Mouse (Mus musculus) cerebellum, postnatal 10 days (tissue): ENCODE measurements around the gene Ell.

Experiments
- DNase-seq, 2 experiments: peaks; one replicate each; pipeline ENCODE4 v3.0.0; 2021; ENCODE audit warnings: mixed read lengths in 2 of 2

The Ell gene

GRCm38 (mm10) chr8:70599507-70600290 is 60.4 kb downstream of the Ell start:
- no peak for DNase-seq

GRCm38 (mm10) chr8:70600473-70601270 is 61.4 kb downstream of the Ell start:
- DNase-seq: peak; percentile 68 to 80

- DNase-seq: peak; percentile 98 to 99
Observed at GRCm38 (mm10) chr8:70601271-70601649, 62.0 kb downstream of the Ell start.

- DNase-seq: peak in 1 of 2 experiments; percentile 22
Observed at GRCm38 (mm10) chr8:70602139-70602811, 63.0 kb downstream of the Ell start.

- DNase-seq: no peak
Observed at GRCm38 (mm10) chr8:70604558-70604957, 65.3 kb downstream of the Ell start.

- DNase-seq: peak; percentile 20 to 29
Observed at GRCm38 (mm10) chr8:70605871-70606779, 66.9 kb downstream of the Ell start.

GRCm38 (mm10) chr8:70606780-70607602 is 67.7 kb downstream of the Ell start:
- DNase-seq: peak; percentile 16 to 18

- peak in 1 of 2 experiments; percentile 30 for DNase-seq
Observed at GRCm38 (mm10) chr8:70607603-70607897, 68.3 kb downstream of the Ell start.

GRCm38 (mm10) chr8:70607898-70608748 is 68.9 kb downstream of the Ell start:
- DNase-seq: peak; percentile 77 to 83

GRCm38 (mm10) chr8:70608749-70609367 is 69.6 kb downstream of the Ell start, which contains the start of gene Ssbp4:
Ssbp4 (minus strand) TSS chr8:70608872.
- DNase-seq: no peak

- peak; percentile 67 to 73 for DNase-seq
Observed at GRCm38 (mm10) chr8:70609368-70609848, 70.2 kb downstream of the Ell start.

GRCm38 (mm10) chr8:70609849-70610795 is 70.9 kb downstream of the Ell start:
- DNase-seq: peak; percentile 60 to 67

GRCm38 (mm10) chr8:70610796-70611771 is 71.8 kb downstream of the Ell start:
- peak; percentile 90 to 94 for DNase-seq

GRCm38 (mm10) chr8:70611849-70612248 is 72.6 kb downstream of the Ell start:
- DNase-seq: peak; percentile 93 to 94

GRCm38 (mm10) chr8:70613763-70614162 is 74.5 kb downstream of the Ell start:
- peak in 1 of 2 experiments; percentile 10 for DNase-seq

GRCm38 (mm10) chr8:70614469-70614868 is 75.2 kb downstream of the Ell start:
- peak in 1 of 2 experiments; percentile 9 for DNase-seq

GRCm38 (mm10) chr8:70615281-70615680 is 76.0 kb downstream of the Ell start:
- no peak for DNase-seq
